Mouse (Mus musculus) myocyte (in vitro differentiated cells): ENCODE data around the gene Foxl1. TPM values are rescaled to one million over a fixed set of nuclear protein-coding genes. Genes with fewer than 3 reads are reported as not detected.

Experiments used
- H3K27me3 ChIP-seq: one replicate; pipeline ENCODE4 v1.6.1; 2011; ENCODE audit not compliant: control insufficient read depth, insufficient read depth, insufficient read length
- H3K36me3 ChIP-seq: one replicate; pipeline ENCODE4 v1.6.1; 2011; ENCODE audit not compliant: control insufficient read depth, insufficient read depth
- H3K4me2 ChIP-seq: one replicate; pipeline ENCODE4 v1.6.1; 2011; ENCODE audit warnings: low read depth, control low read depth
- H3K4me3 ChIP-seq: one replicate; pipeline ENCODE4 v1.5.1; 2011; ENCODE audit warnings: mild to moderate bottlenecking, control low read depth, moderate library complexity
- H3K79me2 ChIP-seq: one replicate; pipeline ENCODE4 v1.6.1; 2011; ENCODE audit not compliant: control insufficient read depth, insufficient read depth
- H3ac ChIP-seq: one replicate; pipeline ENCODE4 v1.6.1; 2011; ENCODE audit not compliant: control insufficient read depth, insufficient read length
- CEBPB ChIP-seq: IDR thresholded peaks from 2 replicates; pipeline ENCODE4 v1.6.1; 2011; ENCODE audit warnings: mild to moderate bottlenecking, moderate library complexity; ENCODE audit not compliant: poor library complexity, insufficient read depth, severe bottlenecking
- E2F4 ChIP-seq: IDR thresholded peaks from one replicate; pipeline ENCODE4 v1.6.1; 2011; ENCODE audit warnings: mild to moderate bottlenecking, control low read depth, moderate library complexity; ENCODE audit not compliant: insufficient read depth
- MAX ChIP-seq: IDR thresholded peaks from one replicate; pipeline ENCODE4 v1.6.1; 2011; ENCODE audit warnings: low read depth, mild to moderate bottlenecking, control low read depth
- MYOD1 ChIP-seq, 3 experiments: IDR thresholded peaks; one replicate each; pipeline ENCODE4 v1.6.1; 2011; ENCODE audit warnings: control low read depth in 2 of 3, low read depth in 2 of 3, mild to moderate bottlenecking in 2 of 3, moderate library complexity in 1 of 3; ENCODE audit not compliant: insufficient read length in 2 of 3, control insufficient read depth in 1 of 3
- MYOG ChIP-seq, 3 experiments: IDR thresholded peaks; one replicate each; pipeline ENCODE4 v1.6.1; 2011; ENCODE audit warnings: control low read depth in 2 of 3, low read depth in 2 of 3, mild to moderate bottlenecking in 2 of 3; ENCODE audit not compliant: insufficient read length in 2 of 3, control insufficient read depth in 1 of 3, insufficient read depth in 1 of 3
- POLR2A ChIP-seq: IDR thresholded peaks from one replicate; pipeline ENCODE4 v1.6.1; 2011; ENCODE audit warnings: low read depth, mild to moderate bottlenecking, control low read depth, moderate library complexity; ENCODE audit not compliant: insufficient read length
- POLR2AphosphoS2 ChIP-seq: IDR thresholded peaks from one replicate; pipeline ENCODE4 v1.6.1; 2011; ENCODE audit warnings: low read depth, control low read depth; ENCODE audit not compliant: insufficient read length
- REST ChIP-seq: IDR thresholded peaks from one replicate; pipeline ENCODE4 v1.6.1; 2011; ENCODE audit warnings: mild to moderate bottlenecking, control low read depth, moderate library complexity; ENCODE audit not compliant: insufficient read depth, insufficient read length
- SRF ChIP-seq: IDR thresholded peaks from one replicate; pipeline ENCODE4 v1.6.1; 2011; ENCODE audit warnings: low read depth; ENCODE audit not compliant: control insufficient read depth, insufficient read length
- TCF12 ChIP-seq: IDR thresholded peaks from one replicate; pipeline ENCODE4 v1.6.1; 2011; ENCODE audit warnings: mild to moderate bottlenecking, control low read depth; ENCODE audit not compliant: poor library complexity, insufficient read depth, severe bottlenecking
- TCF3 ChIP-seq: IDR thresholded peaks from one replicate; pipeline ENCODE4 v1.6.1; 2011; ENCODE audit warnings: low read depth, control low read depth; ENCODE audit not compliant: insufficient read length
- USF1 ChIP-seq: IDR thresholded peaks from one replicate; pipeline ENCODE4 v1.6.1; 2011; ENCODE audit warnings: low read depth, mild to moderate bottlenecking, control low read depth, moderate library complexity
- polyA plus RNA-seq: library from polyadenylated mRNA; unstranded; fragments of >200 nt; fragmentation: generic; extraction: Trizol; gene quantifications from one replicate; pipeline ENCODE4 v1.2.1, GENCODE M21; 2012; ENCODE audit warnings: missing spikeins

Gene Foxl1
- polyA plus RNA-seq, 1 experiment, result 2.6 TPM

- Histone ChIP-seq H3K4me2 (peak overlapping the region; percentile 98), H3K79me2 (peaks cover 39% of the 10 kb centered on the region), H3K4me3 (peak overlapping the region; percentile 82), H3K27me3 (no peaks in the 10 kb centered on the region), H3K36me3 (no peaks in the 10 kb centered on the region), H3ac (peak overlapping the region; percentile 78)
- no peak for TF ChIP-seq MYOG (IDR thresholded peaks at IDR 0.05; ENCODE audit: control insufficient read depth in 1 of 3, insufficient read depth in 1 of 3, insufficient read length in 2 of 3, low read depth in 2 of 3)
- no peak for TF ChIP-seq MAX
- TF ChIP-seq POLR2AphosphoS2, result no peak
- TF ChIP-seq SRF, result no peak
- no peak for TF ChIP-seq USF1
- no peak for TF ChIP-seq E2F4
- TF ChIP-seq CEBPB, result no peak
- no peak for TF ChIP-seq POLR2A
- no peak for TF ChIP-seq TCF3
- TF ChIP-seq REST, result no peak
- TF ChIP-seq TCF12, result no peak
- no peak for TF ChIP-seq MYOD1 (IDR thresholded peaks at IDR 0.05; ENCODE audit: control insufficient read depth in 1 of 3, insufficient read length in 2 of 3, low read depth in 2 of 3)
Observed at GRCm38 (mm10) chr8:121117906-121118305, 9.8 kb upstream of the Foxl1 start.

GRCm38 (mm10) chr8:121118634-121119420, 8.9 kb upstream of the Foxl1 start:
- Histone ChIP-seq H3K79me2 (peaks cover 39% of the 10 kb centered on the region), H3K27me3 (no peaks in the 10 kb centered on the region), H3K4me3 (peak overlapping the region; percentile 82), H3K36me3 (no peaks in the 10 kb centered on the region), H3ac (no peak overlapping the region), H3K4me2 (peak overlapping the region; percentile 98)
- TF ChIP-seq REST (no peak), POLR2AphosphoS2 (no peak), MYOG (IDR thresholded peaks at IDR 0.05; ENCODE audit: control insufficient read depth in 1 of 3, insufficient read depth in 1 of 3, insufficient read length in 2 of 3, low read depth in 2 of 3) (no peak), CEBPB (no peak), MYOD1 (IDR thresholded peaks at IDR 0.05; ENCODE audit: control insufficient read depth in 1 of 3, insufficient read length in 2 of 3, low read depth in 2 of 3) (no peak), TCF3 (no peak), USF1 (no peak), MAX (no peak), SRF (no peak), TCF12 (no peak), POLR2A (no peak), E2F4 (no peak)

- no peak for TF ChIP-seq TCF3
- TF ChIP-seq CEBPB, result no peak
- TF ChIP-seq USF1, result no peak
- no peak for TF ChIP-seq POLR2A
- no peak for TF ChIP-seq MYOG (IDR thresholded peaks at IDR 0.05; ENCODE audit: control insufficient read depth in 1 of 3, insufficient read depth in 1 of 3, insufficient read length in 2 of 3, low read depth in 2 of 3)
- no peak for TF ChIP-seq E2F4
- no peak for TF ChIP-seq MYOD1 (IDR thresholded peaks at IDR 0.05; ENCODE audit: control insufficient read depth in 1 of 3, insufficient read length in 2 of 3, low read depth in 2 of 3)
- TF ChIP-seq MAX, result no peak
- no peak for TF ChIP-seq REST
- TF ChIP-seq POLR2AphosphoS2, result no peak
- no peak for TF ChIP-seq TCF12
- no peak for TF ChIP-seq SRF
- Histone ChIP-seq H3K4me2 (peak overlapping the region; percentile 98), H3K27me3 (no peaks in the 10 kb centered on the region), H3K4me3 (peak overlapping the region; percentile 82), H3ac (no peak overlapping the region), H3K79me2 (peaks cover 39% of the 10 kb centered on the region), H3K36me3 (no peaks in the 10 kb centered on the region)
Observed at GRCm38 (mm10) chr8:121119635-121120455, 7.9 kb upstream of the Foxl1 start.

- no peak for TF ChIP-seq TCF3
- peak overlapping the region; percentile 98 for H3K4me2 ChIP-seq
- peak overlapping the region; percentile 82 for H3K4me3 ChIP-seq
- no peaks in the 10 kb centered on the region for H3K36me3 ChIP-seq
- H3K79me2 ChIP-seq, result peaks cover 39% of the 10 kb centered on the region
- no peaks in the 10 kb centered on the region for H3K27me3 ChIP-seq
- no peak overlapping the region for H3ac ChIP-seq
Observed at GRCm38 (mm10) chr8:121120456-121121419, 7.0 kb upstream of the Foxl1 start.
